Mouse (Mus musculus) erythroblast, embryonic 14.5 days (primary cell): ENCODE measurements around the gene Psmb2.

Experiments used
- GATA1 ChIP-seq: IDR thresholded peaks from 2 replicates; pipeline ENCODE4 v1.6.1; 2012; ENCODE audit warnings: low read length, inconsistent platforms, mixed read lengths
- TAL1 ChIP-seq: IDR thresholded peaks from 3 replicates; pipeline ENCODE4 v1.6.1; 2012; ENCODE audit warnings: low read length, inconsistent platforms, mixed read lengths

DNA sequence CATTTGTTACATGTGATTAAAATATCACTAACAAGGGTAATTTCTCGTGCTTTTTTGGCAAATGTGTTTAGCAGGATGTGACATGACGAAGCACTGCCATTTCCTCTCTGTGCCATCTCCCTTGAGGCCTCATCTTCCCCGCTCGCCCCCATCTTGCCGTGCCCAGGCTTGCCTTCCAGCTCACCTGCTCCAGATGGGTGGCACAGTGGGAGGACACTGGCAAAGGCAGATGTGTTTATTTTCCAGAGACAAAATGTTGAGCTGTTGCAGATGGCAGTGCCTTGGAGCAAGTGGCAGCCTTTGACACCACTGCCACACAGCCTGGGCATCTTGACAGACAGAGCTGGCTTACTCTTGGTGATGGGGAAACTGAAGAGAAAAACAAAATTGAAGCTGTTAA is 15.6 kb downstream of the Psmb2 start:
- no peak for TF ChIP-seq TAL1
- no peak for TF ChIP-seq GATA1
